Mouse (Mus musculus) monocyte, adult 5-6 weeks (primary cell): ENCODE measurements around the gene Lcn3. TPM values are rescaled to one million over a fixed set of nuclear protein-coding genes. Genes with fewer than 3 reads are reported as not detected.
"Not testable (repeated sequence)": the region's sequence is repeated elsewhere in the genome, so short reads cannot be mapped to it uniquely, and the experiment has no call there.

Experiments
- ATAC-seq: fragments of 153-309, 156-312 bp; replicated peaks from 2 replicates; pipeline ENCODE4 v1.8.0; 2017; ENCODE audit warnings: mild to moderate bottlenecking; ENCODE audit not compliant: low TSS enrichment, insufficient number of reproducible peaks, severe bottlenecking, poor library complexity, low FRiP score
- total RNA-seq: library from RNA; stranded (forward); fragments of 200-1000, 200-491, 200-594 nt; gene quantifications from 3 replicates; pipeline ENCODE4 v1.2.3, GENCODE M21; 2017

Lcn3 gene
- total RNA-seq, 1 experiment from 2014 or later, result not detected

GRCm38 (mm10) chr2:25813364-25813763 lies 48.0 kb downstream of the Lcn3 start:
- ATAC-seq, result no peak

- ATAC-seq, result not testable (repeated sequence)
Observed at GRCm38 (mm10) chr2:25815748-25816147, 50.4 kb downstream of the Lcn3 start, which contains the start of gene Glt6d1. TSS of gene Glt6d1 (minus strand) at chr2:25815848.

Other genes with a start within 250 kb of the Lcn3 start
- gene Traf2, start 218.6 kb upstream of the Lcn3 start, total RNA-seq, result 16.6 to 29.4 TPM (median 18.0 TPM) in 3 replicates
- gene Edf1, start 207.7 kb upstream of the Lcn3 start, total RNA-seq, result 80.0 to 121 TPM (median 114 TPM) in 3 replicates
- gene Mamdc4, start 190.7 kb upstream of the Lcn3 start, total RNA-seq, result 2.8 to 6.2 TPM in 2 of 3 replicates, not detected in the other
- gene Phpt1, start 190.3 kb upstream of the Lcn3 start, total RNA-seq, result 0.67 to 1.9 TPM (median 1.1 TPM) in 3 replicates
- gene Ajm1, start 183.8 kb upstream of the Lcn3 start, total RNA-seq, result 0.10 TPM in 1 of 3 replicates, not detected in the others
- 42.7 to 71.6 TPM (median 51.7 TPM) in 3 replicates for gene Rabl6, start 157.0 kb upstream of the Lcn3 start, total RNA-seq
- gene Ccdc183, start 147.9 kb upstream of the Lcn3 start, total RNA-seq, result not detected in 3 replicates
- gene Tmem141, start 143.6 kb upstream of the Lcn3 start, total RNA-seq, result 12.4 to 19.4 TPM (median 14.3 TPM) in 3 replicates
- gene Fcna, start 137.5 kb upstream of the Lcn3 start, total RNA-seq, result not detected in 3 replicates
- not detected in 3 replicates for gene Lcn8, start 112.4 kb upstream of the Lcn3 start, total RNA-seq
- not detected in 3 replicates for gene Lcn5, start 107.6 kb upstream of the Lcn3 start, total RNA-seq
- not detected in 3 replicates for gene Lcn6, start 88.8 kb upstream of the Lcn3 start, total RNA-seq
- not detected in 3 replicates for gene Lcn10, start 82.8 kb upstream of the Lcn3 start, total RNA-seq
- gene Obp2a, start 65.5 kb upstream of the Lcn3 start, total RNA-seq, result not detected in 3 replicates
- 1.5 to 4.4 TPM (median 3.9 TPM) in 3 replicates for gene Bmyc, start 58.8 kb upstream of the Lcn3 start, total RNA-seq
- not detected in 3 replicates for gene Obp2b, start 28.6 kb upstream of the Lcn3 start, total RNA-seq
- not detected in 3 replicates for gene Lcn11, start 11.4 kb downstream of the Lcn3 start, total RNA-seq
- not detected in 3 replicates for gene Gm13539, start 16.7 kb downstream of the Lcn3 start, total RNA-seq
- gene Glt6d1, start 50.3 kb downstream of the Lcn3 start, total RNA-seq, result not detected in 3 replicates
- gene Lcn9, start 57.6 kb downstream of the Lcn3 start, total RNA-seq, result not detected in 3 replicates
- gene Sohlh1, start 81.7 kb downstream of the Lcn3 start, total RNA-seq, result 0.39 TPM in 1 of 3 replicates, not detected in the others
- gene Kcnt1, start 98.2 kb downstream of the Lcn3 start, total RNA-seq, result 0.43 TPM in 1 of 3 replicates, not detected in the others
- 6.8 to 26.4 TPM (median 13.4 TPM) in 3 replicates for gene Camsap1, start 217.7 kb downstream of the Lcn3 start, total RNA-seq